Mouse (Mus musculus): Measurements from ENCODE around the gene Cpn1. TPM values are rescaled to one million over a fixed set of nuclear protein-coding genes. Genes with fewer than 3 reads are reported as not detected.

Cpn1 gene
- polyA plus RNA-seq, 1 experiment from 2014 or later, result 81.5 TPM

GRCm38 (mm10) chr19:44008784-44009183 is 22.4 kb upstream of the Cpn1 start:
- Histone ChIP-seq H3K9ac (no peak overlapping the region), H3K27ac (replicated peaks) (no peak overlapping the region), H3K36me3 (replicated peaks) (no peaks in the 10 kb centered on the region), H3K27me3 (no peaks in the 10 kb centered on the region), H3K4me2 (peak overlapping the region; percentile 8; the same call in 1 of the 2 replicates), H3K9me3 (replicated peaks) (no peaks in the 10 kb centered on the region), H3K4me3 (replicated peaks) (no peak overlapping the region), H3K4me1 (replicated peaks) (no peaks in the 10 kb centered on the region)
- 50% methylated on average over 15 of the region's 15 CpGs for WGBS (ENCODE audit: insufficient replicate concordance)
- ATAC-seq (ENCODE audit: insufficient read depth), result no peak

DNA sequence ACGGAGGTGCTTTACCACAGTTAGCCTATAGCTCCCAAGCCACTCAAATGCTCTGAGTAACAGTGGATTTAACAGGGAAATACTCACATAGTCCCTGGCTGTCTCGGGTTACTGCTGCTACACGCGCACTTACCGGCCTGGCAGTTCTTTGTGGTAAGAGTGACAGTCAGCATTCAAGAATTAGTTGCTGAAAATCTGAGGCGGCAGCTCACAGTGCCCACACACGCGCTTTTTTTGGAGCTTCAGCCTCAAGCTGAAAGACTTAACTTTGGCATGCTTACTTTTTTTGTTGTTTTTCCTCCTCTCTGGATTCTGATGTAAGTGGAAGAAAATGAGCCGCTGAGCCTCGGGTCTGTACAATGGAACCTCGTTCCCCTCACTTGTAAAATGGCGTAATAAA is 20.8 kb upstream of the Cpn1 start:
- Histone ChIP-seq H3K4me2 (no peak overlapping the region), H3K36me3 (replicated peaks) (no peaks in the 10 kb centered on the region), H3K4me1 (replicated peaks) (no peaks in the 10 kb centered on the region), H3K27ac (replicated peaks) (no peak overlapping the region), H3K4me3 (replicated peaks) (no peak overlapping the region), H3K27me3 (no peaks in the 10 kb centered on the region), H3K9me3 (replicated peaks) (no peaks in the 10 kb centered on the region), H3K9ac (no peak overlapping the region)
- WGBS (ENCODE audit: insufficient replicate concordance), result 65% methylated on average over 12 of the region's 12 CpGs
- ATAC-seq (ENCODE audit: insufficient read depth), result no peak

DNA sequence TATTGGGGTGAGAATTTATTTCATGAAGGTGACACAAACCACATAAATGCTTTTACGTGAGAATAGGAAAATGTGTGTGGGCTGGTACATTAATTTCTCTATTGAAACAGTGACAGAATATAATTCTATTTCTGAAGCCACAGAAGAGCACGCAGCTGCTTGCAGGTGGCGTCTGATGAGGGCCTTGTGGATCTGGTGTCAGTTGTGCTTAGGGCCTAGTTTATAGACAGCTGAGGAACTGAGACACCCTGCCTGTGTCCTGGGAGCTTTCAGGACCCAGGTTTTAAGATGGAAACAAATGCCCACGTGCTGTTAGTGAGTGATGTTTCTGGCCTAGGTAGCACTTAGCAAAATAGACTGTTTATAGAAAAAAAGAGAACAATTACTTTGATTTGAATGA is 18.7 kb upstream of the Cpn1 start:
- no peaks in the 10 kb centered on the region for H3K27me3 ChIP-seq
- ATAC-seq (ENCODE audit: insufficient read depth), result no peak
- no peak overlapping the region for H3K4me3 ChIP-seq (replicated peaks)
- H3K27ac ChIP-seq (replicated peaks), result no peak overlapping the region
- 63% methylated on average over 4 of the region's 4 CpGs for WGBS (ENCODE audit: insufficient replicate concordance)
- H3K36me3 ChIP-seq (replicated peaks), result no peaks in the 10 kb centered on the region
- no peaks in the 10 kb centered on the region for H3K9me3 ChIP-seq (replicated peaks)
- no peaks in the 10 kb centered on the region for H3K4me1 ChIP-seq (replicated peaks)
- no peak overlapping the region for H3K9ac ChIP-seq
- no peak overlapping the region for H3K4me2 ChIP-seq

DNA sequence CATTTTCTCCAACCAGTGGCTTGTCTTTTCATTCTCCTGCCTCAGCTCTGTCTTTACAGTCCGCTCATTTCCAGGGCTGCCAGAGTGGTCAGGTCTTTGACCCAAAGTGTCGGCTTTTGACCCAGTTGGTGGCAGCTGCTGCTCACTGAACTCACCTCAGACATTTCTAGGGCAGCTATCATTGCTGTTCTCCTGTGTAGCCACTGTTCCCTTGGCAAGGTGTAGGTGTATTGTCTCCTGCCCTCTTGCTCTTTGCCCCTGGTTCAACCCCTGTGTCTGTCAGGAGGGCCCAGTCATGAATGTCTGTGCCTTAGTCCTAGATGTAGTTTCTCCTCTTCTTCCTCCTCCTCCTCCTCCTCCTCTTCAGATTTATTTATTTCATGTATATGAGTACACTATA is 17.9 kb upstream of the Cpn1 start:
- Histone ChIP-seq H3K4me2 (no peak overlapping the region), H3K27me3 (no peaks in the 10 kb centered on the region), H3K27ac (replicated peaks) (no peak overlapping the region), H3K4me3 (replicated peaks) (no peak overlapping the region), H3K9ac (no peak overlapping the region), H3K9me3 (replicated peaks) (no peaks in the 10 kb centered on the region), H3K4me1 (replicated peaks) (no peaks in the 10 kb centered on the region), H3K36me3 (replicated peaks) (no peaks in the 10 kb centered on the region)
- ATAC-seq (ENCODE audit: insufficient read depth), result no peak
- 73% methylated on average over 2 of the region's 2 CpGs for WGBS (ENCODE audit: insufficient replicate concordance)

DNA sequence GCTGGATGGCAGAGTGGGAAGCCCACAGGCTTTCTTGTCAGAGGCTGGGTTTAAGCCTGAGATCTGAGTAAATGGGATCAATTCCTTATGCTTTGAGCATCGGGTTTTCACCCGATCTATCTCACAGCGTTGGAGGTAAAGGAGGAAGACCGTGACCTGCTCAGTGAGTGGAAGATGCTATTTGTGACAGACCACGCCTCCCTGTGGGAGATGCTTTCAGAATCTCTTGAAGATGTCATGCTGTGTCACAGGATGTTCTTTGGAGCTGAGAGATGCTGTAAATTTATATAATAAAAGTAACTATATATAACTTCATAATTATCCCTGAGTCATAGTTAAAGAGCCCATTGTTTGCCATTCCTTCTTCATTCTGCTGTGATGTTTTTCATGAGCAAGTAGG is 14.4 kb upstream of the Cpn1 start:
- no peak for ATAC-seq (ENCODE audit: insufficient read depth)
- H3K9me3 ChIP-seq (replicated peaks), result no peaks in the 10 kb centered on the region
- no peak overlapping the region for H3K4me2 ChIP-seq
- WGBS (ENCODE audit: insufficient replicate concordance), result 63% methylated on average over 5 of the region's 5 CpGs
- no peaks in the 10 kb centered on the region for H3K4me1 ChIP-seq (replicated peaks)
- no peaks in the 10 kb centered on the region for H3K36me3 ChIP-seq (replicated peaks)
- no peak overlapping the region for H3K9ac ChIP-seq
- H3K4me3 ChIP-seq (replicated peaks), result no peak overlapping the region
- no peak overlapping the region for H3K27ac ChIP-seq (replicated peaks)
- no peaks in the 10 kb centered on the region for H3K27me3 ChIP-seq

GRCm38 (mm10) chr19:44000061-44000460 is 13.7 kb upstream of the Cpn1 start:
- H3K9me3 ChIP-seq (replicated peaks), result no peaks in the 10 kb centered on the region
- no peaks in the 10 kb centered on the region for H3K27me3 ChIP-seq
- H3K9ac ChIP-seq, result no peak overlapping the region
- H3K27ac ChIP-seq (replicated peaks), result 0 out of 2 replicates have a peak overlapping the region, but pooled peaks have one; percentile 38
- no peak overlapping the region for H3K4me3 ChIP-seq (replicated peaks)
- H3K4me2 ChIP-seq, result no peak overlapping the region
- WGBS (ENCODE audit: insufficient replicate concordance), result 49% methylated on average over 1 of the region's 1 CpGs
- no peaks in the 10 kb centered on the region for H3K36me3 ChIP-seq (replicated peaks)
- no peak for ATAC-seq (ENCODE audit: insufficient read depth)
- no peaks in the 10 kb centered on the region for H3K4me1 ChIP-seq (replicated peaks)

- no peak overlapping the region for H3K4me2 ChIP-seq
- H3K27ac ChIP-seq (replicated peaks), result peak overlapping the region; percentile 76
- 0 out of 2 replicates have a peak, but pooled peaks cover 3% of the 10 kb centered on the region for H3K4me1 ChIP-seq (replicated peaks)
- 60% methylated on average over 11 of the region's 11 CpGs for WGBS (ENCODE audit: insufficient replicate concordance)
- no peaks in the 10 kb centered on the region for H3K9me3 ChIP-seq (replicated peaks)
- no peaks in the 10 kb centered on the region for H3K36me3 ChIP-seq (replicated peaks)
- H3K27me3 ChIP-seq, result no peaks in the 10 kb centered on the region
- no peak overlapping the region for H3K4me3 ChIP-seq (replicated peaks)
- no peak overlapping the region for H3K9ac ChIP-seq
- ATAC-seq (ENCODE audit: insufficient read depth), result peak; percentile 74
Observed at GRCm38 (mm10) chr19:43998802-43999527, 12.6 kb upstream of the Cpn1 start.

DNA sequence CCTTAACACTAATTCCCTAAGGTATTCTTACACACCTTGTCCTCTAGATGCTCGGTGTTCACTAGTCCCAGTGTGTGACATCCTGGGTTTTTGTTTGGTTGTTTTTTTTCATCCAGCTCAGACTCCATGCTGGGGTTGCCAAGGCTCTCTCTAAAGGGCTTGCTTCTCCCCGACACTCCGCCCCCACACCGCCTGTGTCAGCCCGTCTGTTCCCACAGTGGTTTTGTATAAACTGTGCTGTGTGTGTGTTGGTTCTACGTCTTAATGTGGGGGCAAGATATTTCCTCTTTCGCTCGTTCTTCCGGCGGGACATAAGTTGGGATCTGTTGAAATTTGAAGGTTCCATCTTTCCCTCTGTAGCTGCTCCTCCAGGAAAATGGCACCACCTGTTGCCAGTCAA is 11.7 kb upstream of the Cpn1 start:
- no peaks in the 10 kb centered on the region for H3K27me3 ChIP-seq
- WGBS (ENCODE audit: insufficient replicate concordance), result 67% methylated on average over 10 of the region's 10 CpGs
- H3K36me3 ChIP-seq (replicated peaks), result no peaks in the 10 kb centered on the region
- H3K27ac ChIP-seq (replicated peaks), result peak overlapping the region; percentile 76
- no peaks in the 10 kb centered on the region for H3K9me3 ChIP-seq (replicated peaks)
- H3K4me2 ChIP-seq, result no peak overlapping the region
- no peak overlapping the region for H3K9ac ChIP-seq
- H3K4me3 ChIP-seq (replicated peaks), result no peak overlapping the region
- 0 out of 2 replicates have a peak, but pooled peaks cover 3% of the 10 kb centered on the region for H3K4me1 ChIP-seq (replicated peaks)
- ATAC-seq (ENCODE audit: insufficient read depth), result no peak

GRCm38 (mm10) chr19:43995427-43995826 is 9.1 kb upstream of the Cpn1 start:
- Histone ChIP-seq H3K4me3 (replicated peaks) (no peak overlapping the region), H3K36me3 (replicated peaks) (no peaks in the 10 kb centered on the region), H3K4me2 (no peak overlapping the region), H3K27ac (replicated peaks) (no peak overlapping the region), H3K9me3 (replicated peaks) (no peaks in the 10 kb centered on the region), H3K9ac (no peak overlapping the region), H3K27me3 (no peaks in the 10 kb centered on the region), H3K4me1 (replicated peaks) (0 out of 2 replicates have a peak, but pooled peaks cover 3% of the 10 kb centered on the region)
- ATAC-seq (ENCODE audit: insufficient read depth), result no peak
- 55% methylated on average over 7 of the region's 7 CpGs for WGBS (ENCODE audit: insufficient replicate concordance)

DNA sequence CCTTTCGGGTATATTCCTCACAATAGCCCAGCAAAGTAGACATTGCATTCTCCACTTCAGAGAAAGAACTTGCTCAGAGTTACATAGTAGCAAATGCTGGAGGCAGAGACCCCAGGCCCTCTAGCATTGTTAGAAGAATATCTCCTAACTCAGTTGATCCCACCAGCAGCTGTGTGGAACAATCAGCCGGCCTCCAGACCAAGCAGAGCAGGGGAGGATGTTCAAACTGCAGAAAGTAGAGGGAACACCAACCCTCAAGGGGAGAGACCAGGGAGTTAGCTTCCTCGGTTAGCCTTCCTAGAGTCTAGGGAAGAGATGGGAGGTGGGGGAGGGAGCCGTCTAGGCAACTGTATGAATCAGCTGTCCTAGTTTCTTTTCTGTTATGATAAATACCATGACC is 6.1 kb upstream of the Cpn1 start:
- Histone ChIP-seq H3K4me2 (no peak overlapping the region), H3K27ac (replicated peaks) (no peak overlapping the region), H3K9me3 (replicated peaks) (no peaks in the 10 kb centered on the region), H3K9ac (no peak overlapping the region), H3K36me3 (replicated peaks) (no peaks in the 10 kb centered on the region), H3K27me3 (no peaks in the 10 kb centered on the region), H3K4me3 (replicated peaks) (no peak overlapping the region), H3K4me1 (replicated peaks) (0 out of 2 replicates have a peak, but pooled peaks cover 3% of the 10 kb centered on the region)
- 50% methylated on average over 4 of the region's 4 CpGs for WGBS (ENCODE audit: insufficient replicate concordance)
- no peak for ATAC-seq (ENCODE audit: insufficient read depth)

DNA sequence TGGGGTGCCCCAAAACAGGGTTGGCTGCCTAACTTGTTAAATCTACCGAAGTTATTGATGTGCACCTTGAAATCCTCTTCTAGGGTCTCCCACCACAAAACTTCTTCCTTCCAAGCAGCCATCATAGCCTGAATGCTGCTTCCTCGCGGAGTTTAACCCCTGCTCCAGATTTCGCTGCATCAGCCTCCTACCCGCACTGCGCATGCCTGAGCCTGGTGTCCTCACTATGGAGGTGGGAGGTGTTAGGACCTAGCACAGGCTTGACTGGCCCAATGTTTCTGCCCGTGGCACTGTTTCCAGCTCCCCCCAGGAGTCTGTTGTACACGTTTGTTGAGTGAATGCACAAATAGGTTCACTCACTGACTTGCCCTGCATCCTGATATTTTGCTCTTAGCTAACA is 4.0 kb upstream of the Cpn1 start:
- Histone ChIP-seq H3K4me3 (replicated peaks) (no peak overlapping the region), H3K27ac (replicated peaks) (no peak overlapping the region), H3K4me1 (replicated peaks) (0 out of 2 replicates have a peak, but pooled peaks cover 3% of the 10 kb centered on the region), H3K9ac (no peak overlapping the region), H3K9me3 (replicated peaks) (no peaks in the 10 kb centered on the region), H3K27me3 (peaks cover 11% of the 10 kb centered on the region), H3K36me3 (replicated peaks) (no peaks in the 10 kb centered on the region), H3K4me2 (no peak overlapping the region)
- WGBS (ENCODE audit: insufficient replicate concordance), result 65% methylated on average over 8 of the region's 8 CpGs
- ATAC-seq (ENCODE audit: insufficient read depth), result no peak

GRCm38 (mm10) chr19:43981992-43982391 is 4.4 kb downstream of the Cpn1 start:
- Histone ChIP-seq H3K9me3 (replicated peaks) (no peaks in the 10 kb centered on the region), H3K27ac (replicated peaks) (no peak overlapping the region), H3K27me3 (peaks cover 11% of the 10 kb centered on the region), H3K4me3 (replicated peaks) (no peak overlapping the region), H3K4me1 (replicated peaks) (no peaks in the 10 kb centered on the region), H3K9ac (no peak overlapping the region), H3K36me3 (replicated peaks) (no peaks in the 10 kb centered on the region), H3K4me2 (no peak overlapping the region)
- no peak for ATAC-seq (ENCODE audit: insufficient read depth)
- 51% methylated on average over 5 of the region's 5 CpGs for WGBS (ENCODE audit: insufficient replicate concordance)
